Mouse (Mus musculus) thymus, postnatal 14 days (tissue): ENCODE measurements at regions not wholly inside any gene's neighbourhood (a gene's known extent, or its start where the extent isn't known, plus 50 kb on each side); places are given as distances from the start of the nearest gene placed in this dataset.
"Not testable (repeated sequence)": the region's sequence is repeated elsewhere in the genome, so short reads cannot be mapped to it uniquely, and the experiment has no call there.

Experiments used
- DNase-seq: peaks from one replicate; pipeline ENCODE4 v3.0.0; 2021

DNA sequence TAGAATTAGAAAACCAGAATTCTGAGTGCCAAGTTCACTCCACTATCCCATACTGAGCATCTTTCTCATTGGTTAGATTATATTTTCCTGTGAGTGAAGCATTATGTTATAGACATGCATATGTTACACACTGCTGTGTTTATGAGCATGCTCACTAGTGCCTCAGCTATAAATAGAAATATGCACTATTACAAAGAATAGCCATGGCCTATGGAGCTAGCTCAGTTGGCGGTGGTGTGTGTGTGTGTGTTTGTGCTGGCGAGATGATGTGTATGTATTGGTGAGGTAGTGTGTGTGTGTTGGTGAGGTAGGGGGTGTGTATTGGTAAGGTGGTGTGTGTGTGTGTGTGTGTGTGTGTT lies 106.2 kb downstream of the Sec31a start:
- no peak for DNase-seq

DNA sequence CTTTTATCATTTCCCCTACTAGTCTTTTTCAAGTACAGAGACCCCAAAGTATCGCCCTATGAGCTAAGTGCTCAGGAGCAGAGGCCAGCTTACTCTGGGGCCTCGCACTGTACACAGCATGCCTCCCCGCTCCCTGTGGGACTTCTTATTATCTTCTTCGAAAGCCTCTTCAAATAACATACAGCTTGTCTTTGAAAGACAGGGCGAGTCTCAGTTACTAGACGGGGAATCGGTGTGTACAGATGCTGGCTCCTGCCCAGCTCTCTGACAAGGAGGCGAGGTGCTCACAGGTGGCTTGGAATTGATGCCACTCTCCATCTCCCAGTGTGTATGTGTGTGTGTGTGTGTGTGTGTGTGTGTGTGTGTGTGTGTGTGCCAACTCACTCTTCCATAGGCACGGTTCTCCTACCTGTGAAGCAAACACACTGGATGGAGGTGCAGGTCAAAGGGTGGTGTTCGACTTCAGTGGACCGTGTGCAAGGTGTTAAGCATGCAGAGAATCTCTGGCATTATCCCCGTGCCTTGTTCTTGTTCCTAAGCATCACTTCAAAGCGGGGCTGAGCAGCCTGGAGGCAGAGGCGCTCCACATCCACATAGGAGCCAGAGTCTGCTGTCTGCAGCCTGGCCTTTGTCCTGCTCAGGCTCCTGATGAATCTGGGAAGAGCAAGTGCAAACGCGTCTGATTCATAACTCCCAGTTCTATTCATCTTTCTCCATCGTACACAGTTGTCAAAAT lies 106.8 kb downstream of the Sec31a start:
- no peak for DNase-seq

DNA sequence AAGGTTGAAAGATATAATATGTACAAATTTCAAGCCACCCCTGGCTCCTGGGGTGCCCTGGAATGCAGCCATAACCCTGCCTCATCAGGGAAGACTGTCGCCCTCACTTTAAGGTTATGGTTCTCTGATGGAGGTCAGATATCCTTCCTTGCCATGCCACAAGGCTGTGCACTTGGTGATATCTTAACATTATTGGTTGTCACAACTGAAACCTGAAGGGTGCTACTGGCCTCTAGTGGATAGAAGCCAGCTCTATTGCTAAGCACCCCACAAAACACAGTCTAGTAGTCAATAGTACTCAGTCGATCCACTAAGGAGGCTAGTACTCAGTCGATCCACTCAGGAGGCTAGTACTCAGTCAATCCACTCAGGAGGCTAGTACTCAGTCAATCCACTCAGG lies 111.6 kb downstream of the Sec31a start:
- no peak for DNase-seq

DNA sequence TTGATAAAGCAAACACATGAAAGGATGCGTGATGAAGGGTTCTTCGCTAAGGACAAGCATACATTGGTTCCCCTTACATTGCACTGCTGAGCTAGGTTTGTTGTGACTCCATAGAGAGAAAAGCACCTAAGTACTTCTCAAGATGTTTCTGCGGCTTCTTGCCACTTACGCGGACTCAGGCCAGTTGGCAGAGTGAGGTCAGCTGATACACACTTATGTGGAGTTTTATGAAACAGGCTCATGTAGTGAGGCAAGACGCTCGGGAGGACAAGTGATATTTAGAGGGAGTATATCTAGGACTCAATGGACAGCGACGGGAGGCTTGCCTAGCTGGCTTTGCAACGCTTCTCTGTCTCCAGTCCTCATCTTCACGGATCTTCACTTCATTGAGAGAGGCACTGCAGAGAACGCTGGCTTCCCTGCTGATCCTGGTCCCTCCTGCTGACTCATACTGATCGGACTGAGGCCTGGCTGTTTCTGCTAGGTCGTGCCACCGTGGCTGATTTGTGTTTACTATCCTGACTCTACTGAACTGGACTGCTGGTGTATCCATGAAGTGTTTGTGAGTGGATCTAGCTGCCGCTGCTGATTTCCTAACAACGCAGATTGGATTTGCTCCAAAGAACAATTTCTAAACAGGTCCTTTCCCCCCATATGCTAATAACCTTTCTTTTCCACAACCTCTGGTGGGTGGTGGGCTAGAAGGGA lies 113.8 kb downstream of the Sec31a start:
- no peak for DNase-seq

DNA sequence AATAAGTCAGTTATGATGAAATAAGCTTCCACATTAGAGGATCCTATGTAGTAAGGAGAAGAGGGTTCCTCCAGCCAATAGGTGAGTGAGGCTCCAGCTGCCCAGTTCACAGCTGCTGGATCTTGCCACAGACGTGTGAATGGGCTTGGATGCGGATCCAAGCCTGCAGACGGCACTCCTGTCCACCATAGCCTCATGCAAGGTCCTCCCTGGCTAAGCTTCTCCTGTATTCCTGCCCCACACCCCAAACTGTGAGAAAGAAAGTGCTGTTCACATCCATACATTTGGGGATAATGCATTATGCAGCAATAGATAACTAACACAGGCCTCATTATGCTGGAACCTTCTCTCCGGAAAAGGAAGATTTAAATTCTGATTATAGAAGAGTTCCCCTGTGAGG lies 116.9 kb downstream of the Sec31a start:
- no peak for DNase-seq

DNA sequence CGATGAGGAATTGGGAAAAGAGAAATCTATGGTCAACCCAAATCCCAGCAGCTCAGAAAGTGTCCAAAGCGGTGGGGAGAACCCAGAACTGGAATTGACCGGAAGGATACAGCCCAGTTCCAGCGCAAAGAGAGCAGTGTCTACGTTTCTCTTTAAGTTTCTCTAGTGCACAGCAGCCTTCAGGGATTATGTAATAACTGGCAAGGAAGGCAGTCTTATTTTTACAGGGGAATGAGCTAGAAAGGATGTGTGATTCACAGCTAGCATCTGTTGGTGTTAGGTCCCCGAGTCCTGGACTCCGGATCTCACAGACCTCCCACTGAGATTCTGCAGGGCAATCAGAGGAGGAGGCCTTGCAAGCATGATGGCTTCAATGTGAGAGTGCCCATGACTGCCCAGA lies 121.8 kb downstream of the Sec31a start:
- DNase-seq, result no peak

DNA sequence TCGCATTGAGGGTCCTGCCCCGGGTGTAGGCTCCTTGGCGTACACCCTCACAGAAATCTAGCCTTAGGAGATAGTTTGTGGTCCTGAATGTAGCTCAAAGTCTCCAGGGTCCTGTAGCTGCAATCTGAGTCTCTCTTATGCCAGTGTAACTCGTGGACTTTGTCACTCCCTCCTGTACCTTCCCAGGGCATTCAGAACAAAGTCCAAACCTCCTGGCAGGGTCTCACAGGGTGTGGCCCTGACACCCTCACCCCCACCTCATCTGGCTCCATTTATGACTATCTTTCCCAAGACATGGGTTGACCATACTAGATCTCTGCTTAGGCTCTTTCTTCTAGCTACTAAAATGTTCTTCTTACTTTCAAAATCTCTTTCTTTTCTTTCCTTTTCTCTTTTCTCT lies 120.6 kb upstream of the Tmem150c start:
- no peak for DNase-seq

DNA sequence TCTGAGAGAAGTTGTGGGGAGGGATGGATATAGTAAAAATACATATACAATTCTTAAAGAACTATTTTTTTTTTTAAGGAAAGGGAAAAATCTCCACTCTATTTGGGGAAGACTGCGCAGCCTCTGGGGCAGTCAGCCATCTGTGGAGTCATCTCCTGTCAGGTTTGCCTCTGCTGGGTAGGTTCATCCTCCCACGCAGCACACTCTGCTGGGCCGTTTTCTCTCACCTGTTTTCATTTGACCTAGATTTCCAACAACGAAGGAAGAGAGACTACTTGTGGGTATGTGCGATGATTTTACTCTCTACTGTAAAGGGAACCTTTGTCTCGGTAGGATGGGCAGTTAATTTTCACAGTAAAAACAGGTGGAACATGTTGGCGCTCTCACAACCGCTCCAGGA lies 119.9 kb upstream of the Tmem150c start:
- no peak for DNase-seq

DNA sequence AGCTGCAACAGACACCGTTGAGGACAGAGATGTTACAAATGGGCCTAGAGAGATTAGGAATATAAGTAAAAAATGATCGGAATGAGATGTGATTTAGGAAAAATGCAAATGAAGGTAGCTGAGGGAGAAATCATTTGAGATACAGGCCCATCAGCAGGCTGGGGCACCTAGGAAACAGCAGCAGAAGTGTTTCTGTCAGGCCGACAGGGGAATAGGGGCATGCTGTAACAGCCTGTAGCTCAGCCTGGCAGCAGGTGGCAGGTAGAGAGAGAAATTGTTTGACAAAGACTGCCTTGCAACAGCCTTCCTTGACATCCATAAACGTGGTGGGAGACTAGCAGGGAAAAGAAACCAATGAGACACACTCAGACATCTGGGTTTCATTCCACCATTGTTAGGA lies 115.1 kb upstream of the Tmem150c start:
- no peak for DNase-seq

DNA sequence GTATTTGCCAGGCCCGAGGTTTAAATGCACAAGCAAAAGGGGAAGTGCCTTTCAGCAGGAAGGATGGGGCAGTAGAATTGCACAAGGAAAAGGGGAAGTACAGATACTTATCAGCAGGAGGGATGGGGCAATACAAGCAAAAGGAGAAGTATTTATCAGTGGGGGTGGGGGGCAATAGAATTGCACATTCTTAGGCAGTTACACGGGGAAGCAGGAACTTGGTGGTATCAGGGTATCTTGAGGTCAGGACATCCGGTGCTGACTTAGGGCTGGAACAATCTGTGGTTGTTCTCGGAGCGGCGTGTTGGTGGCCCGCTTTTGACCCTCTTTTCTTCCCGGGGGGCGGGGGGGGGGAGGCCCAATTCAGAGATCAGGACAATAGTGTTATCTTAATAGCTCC lies 112.4 kb upstream of the Tmem150c start:
- DNase-seq, result not testable (repeated sequence)

DNA sequence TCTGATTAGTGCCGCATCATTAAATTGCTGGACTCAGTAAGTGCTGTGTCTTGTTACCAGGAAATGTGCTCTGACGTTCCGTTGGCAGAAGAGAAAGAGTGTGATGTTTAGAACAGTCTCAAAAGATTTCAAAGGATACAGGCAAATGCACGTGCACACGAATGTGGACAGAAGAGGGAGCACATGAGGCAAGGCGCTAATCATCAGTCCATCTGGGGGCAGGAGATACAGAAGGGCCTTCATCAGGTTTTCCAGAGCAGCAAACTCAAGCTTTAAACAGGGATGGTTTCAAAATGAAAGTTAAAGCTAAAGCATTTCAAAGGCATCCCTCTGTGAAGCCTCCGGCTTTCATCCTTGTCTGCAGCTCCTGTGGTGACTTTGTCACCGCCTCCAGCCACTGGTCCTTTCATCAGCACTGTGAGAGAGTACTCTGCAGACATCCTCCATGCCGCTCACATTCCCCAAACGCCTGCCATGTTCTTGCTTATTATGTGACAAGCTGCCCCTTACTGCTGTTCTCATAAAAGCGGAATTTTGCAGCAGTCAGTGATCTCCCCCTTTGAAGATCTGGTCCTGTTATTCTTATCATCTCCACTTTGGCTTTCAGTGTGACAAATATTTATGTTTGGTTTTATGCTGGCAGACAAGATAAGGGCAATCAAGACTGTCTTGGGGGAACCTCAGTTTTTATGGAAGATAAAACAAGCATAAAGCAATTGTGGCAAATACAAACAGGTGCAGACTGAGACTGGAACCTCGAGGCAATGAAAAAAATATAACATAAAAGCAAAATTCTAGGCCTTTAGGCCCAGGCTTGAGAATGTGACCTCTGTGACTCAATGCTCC lies 111.5 kb upstream of the Tmem150c start:
- DNase-seq, result no peak

DNA sequence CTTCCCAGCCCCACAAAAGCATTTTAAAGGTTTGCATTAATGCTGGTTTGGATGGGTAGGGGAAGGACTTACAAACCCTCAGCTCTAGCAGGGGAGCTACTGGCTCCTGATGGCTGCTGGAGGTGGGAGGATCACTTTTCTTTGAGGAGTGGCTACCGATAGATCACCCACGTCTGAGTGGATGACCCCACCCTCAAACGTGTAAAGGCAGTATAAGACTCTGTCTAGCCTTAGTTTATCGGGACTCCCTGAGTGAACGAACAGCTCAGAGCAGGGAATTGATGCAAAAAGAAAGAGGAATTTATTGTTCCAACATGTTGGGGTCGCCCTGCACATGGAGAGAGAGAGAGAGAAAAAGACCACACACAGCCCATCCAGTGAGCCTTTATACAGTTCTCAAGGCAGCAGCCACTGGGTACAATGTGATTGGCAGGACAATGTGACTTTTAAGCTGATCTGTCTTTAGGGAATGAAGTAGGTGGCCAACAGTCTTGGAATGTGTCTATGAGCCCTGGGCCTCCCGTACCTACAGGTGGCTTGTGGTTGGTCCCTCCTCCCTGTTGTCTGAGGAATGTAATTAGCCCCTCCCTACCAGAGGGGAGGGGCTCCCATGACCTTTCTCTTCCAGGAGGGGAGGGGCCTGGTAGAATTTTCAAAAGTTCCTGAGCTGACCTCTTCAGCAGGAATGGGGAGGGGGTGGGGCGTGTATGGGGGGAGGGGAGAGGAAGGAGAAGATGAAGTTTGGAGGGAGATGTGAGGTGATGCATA lies 108.7 kb upstream of the Tmem150c start:
- DNase-seq, result no peak

DNA sequence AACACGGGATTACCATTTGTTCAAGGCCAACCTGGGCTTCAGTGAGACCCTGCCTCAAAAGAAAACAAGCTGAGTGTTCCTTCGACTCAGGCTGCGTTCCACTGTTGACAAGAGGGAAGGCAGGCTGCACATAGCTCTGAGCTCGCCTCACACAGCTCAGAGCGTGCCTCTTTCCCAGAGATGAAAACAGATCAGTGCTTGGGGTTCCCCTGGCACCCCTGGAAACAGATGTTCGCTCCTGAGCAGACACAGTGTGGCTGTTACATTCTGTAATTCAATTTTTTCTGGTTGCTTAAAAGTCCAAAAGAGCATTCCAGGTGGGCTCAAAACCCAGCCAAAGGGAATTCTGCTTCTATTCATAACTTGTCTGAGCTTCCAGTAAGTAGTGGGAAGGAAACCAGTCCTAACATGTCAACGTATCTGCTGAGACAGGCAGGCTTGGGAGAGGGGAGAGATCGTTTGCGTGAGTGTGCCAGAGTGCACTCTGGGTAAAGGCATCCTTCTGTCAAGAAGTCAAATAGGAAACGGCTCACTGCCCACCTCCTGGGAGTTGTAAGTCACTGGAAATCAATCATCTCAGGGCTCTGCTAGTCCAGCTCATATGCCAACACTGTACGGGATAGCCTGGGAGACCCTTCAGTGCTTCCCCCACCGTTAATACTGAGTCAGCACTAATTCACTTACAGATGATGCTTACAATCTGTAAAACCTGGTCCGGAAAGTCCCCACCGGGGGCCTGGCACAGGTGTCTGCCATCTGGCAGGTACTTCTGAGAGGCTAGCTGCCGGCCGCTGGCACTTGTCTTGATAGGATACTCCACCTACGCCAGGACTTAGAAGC lies 107.3 kb upstream of the Tmem150c start:
- DNase-seq, result no peak

DNA sequence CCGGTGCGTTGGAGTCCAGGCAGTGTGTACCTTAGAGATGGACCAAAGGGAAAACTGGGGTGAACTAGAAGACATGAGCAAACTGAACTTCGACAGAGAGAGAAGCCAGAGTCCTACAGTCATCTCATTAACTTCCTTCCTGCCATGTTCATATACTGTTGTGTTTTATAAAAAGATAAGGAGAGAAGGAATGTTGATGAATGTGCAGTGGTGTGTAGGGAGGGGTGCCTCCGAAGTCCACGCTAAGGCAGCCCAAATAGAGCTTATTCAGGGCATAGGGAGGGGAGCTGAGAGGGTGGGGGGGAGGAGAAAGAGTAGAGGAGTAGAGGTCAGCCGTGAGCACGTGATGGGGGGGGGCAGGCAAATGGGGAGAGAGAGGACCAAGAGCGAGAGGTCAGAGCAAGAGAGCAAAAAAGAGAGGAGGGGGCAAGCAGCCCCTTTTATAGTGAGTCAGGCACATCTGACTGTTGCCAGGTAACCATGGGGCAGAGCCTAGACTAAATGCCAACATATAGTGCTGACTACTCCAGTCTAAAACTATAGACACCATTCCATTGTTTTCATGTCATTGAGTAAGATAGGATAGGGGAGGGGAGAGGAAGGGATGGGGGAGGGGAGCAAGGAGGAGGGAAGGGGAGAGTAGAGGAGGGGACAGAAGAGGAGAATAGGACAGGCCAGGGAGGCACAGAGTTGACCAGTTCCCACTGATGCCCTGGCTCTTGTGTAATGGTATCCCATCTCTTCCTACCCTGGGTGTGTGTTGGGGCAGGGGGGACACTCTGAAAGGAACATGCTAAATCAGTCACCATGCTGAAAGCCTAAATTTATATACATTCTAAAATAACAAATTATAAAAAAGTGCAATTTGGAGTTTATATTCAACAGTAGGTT lies 100.4 kb upstream of the Tmem150c start:
- DNase-seq, result no peak

DNA sequence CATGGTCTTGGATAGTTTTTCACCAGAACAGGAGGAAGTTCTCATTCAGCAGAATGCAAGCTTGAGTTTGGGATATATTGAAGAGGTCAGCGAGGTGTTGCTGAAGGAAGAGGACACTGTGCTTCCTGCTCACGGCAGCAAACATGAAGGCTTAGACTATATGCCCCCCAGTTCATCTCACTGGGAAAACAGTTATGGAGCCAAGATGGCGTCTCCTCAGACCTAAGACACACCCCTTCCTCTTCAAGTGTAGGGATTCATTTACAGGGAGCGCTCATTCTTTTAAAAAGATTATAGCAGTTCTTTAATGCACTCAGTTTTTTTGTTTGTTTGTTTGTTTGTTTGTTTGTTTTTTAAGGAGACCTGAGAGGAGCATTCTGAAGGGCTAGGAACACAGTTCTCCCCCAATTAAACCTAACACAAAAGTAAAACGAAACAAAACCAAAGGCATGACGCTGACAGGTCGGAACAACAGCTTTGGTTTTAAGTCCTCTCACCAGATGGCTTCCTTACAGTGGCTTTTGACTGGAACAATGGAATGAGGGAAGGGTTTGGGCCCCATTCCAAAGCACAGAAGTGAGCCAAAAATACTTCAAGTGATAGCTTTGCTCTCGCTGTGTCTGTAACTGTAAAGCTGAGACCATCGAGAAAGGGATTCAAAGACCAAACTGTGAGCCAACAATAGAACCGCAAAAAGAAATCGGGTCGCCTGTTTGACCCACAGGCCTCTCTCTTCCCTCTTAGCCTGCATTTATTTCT lies 99.5 kb upstream of the Tmem150c start:
- DNase-seq, result no peak

DNA sequence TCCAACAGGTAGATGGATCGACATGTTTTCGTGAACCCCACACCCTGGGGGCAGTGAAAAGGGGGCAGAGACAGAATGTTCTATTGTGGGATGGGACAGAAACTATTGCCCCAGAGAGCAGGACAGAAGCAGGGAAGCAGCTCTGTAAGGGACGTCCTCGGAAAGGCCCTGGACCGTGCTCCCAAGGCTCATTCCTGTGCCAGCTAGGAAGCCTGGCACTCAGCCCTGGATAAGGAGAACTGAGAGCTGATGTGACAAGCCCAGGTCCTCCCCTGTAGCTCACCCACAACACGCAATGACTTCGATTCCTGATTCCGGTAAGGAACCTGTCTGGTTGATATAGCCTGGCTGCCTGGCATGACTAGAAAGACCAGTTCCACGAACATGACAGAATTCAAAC lies 95.7 kb upstream of the Tmem150c start:
- DNase-seq, result no peak

DNA sequence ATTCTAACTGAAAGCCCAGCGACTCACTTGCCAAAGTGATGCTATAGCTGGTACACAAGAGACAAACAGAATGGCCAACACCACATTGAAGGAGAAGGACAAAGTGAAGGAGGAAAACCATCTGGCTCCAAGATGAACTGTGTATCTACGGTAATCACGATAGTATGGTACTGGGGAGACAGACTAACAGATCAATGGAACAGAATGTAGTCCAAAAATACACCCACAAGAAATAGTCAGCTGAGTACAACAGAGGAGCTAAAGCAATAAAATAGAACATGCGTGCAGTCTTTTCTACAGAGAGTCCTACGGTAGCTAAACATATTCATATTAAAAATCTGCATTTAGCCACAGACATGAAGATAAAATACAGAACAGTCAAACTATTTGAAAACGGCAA lies 92.4 kb upstream of the Tmem150c start:
- no peak for DNase-seq

DNA sequence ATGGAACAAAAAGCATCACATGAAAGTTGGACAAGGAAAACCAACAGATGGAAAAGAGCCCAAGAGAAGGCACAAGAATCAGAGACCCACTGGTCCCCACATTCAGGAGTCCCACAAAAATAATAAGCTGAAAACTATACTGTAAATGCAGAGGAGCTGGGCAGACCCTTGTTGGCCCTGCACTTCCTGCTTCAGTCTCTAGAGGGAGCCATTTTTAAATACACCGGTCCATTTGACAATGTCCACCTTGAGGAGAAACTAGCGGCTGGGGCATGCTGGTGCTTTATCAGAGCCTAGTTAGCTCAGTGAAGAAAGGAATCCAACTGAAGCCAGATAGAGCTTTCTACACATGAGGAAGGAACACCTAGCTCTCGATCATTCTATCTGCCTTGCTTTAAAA lies 90.1 kb upstream of the Tmem150c start:
- peak; percentile 49 for DNase-seq

DNA sequence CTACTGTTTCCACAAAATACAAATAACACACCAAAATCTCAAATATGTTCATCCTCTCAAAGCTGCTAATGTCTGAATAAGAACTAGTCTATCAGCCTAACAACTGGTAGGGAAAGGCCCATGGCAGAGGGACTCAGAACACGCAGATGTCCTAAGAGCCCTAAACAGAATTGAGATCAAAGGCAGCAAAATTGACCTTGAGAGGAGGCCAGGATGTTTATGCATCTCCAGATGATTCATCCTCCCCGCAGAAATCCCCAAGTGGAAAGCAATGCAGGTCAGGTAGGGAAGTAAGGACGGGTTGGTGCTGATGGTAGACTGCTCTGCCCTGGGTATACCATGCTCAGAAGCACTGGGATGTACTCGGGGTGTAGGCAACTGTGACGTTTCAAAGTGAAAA lies 89.0 kb upstream of the Tmem150c start:
- DNase-seq, result no peak

DNA sequence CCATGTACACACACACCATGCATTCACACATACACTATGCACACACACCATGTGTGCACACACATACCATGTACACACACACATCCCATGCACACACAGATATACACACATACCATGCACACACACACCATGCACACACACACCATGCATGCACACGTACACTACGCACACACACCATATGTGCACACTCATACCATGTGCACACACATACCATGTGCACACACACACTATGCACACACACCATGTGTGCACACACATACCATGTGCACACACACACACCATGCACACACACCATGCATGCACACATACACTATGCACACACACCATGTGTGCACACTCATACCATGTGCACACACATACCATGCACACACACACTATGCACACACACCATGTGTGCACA lies 87.1 kb upstream of the Tmem150c start:
- DNase-seq, result no peak
